Mouse (Mus musculus): ENCODE data around the gene Gpc4. TPM values are rescaled to one million over a fixed set of nuclear protein-coding genes. Genes with fewer than 3 reads are reported as not detected.
A peak's percentile ranks its signal among the peaks of the same experiment; 100 is the strongest.

The Gpc4 gene
- 23.1 and 24.0 TPM in 2 replicates for polyA plus RNA-seq (2014; fragmentation: Nextera tagmentation; extraction: Ambion mirVana)

DNA sequence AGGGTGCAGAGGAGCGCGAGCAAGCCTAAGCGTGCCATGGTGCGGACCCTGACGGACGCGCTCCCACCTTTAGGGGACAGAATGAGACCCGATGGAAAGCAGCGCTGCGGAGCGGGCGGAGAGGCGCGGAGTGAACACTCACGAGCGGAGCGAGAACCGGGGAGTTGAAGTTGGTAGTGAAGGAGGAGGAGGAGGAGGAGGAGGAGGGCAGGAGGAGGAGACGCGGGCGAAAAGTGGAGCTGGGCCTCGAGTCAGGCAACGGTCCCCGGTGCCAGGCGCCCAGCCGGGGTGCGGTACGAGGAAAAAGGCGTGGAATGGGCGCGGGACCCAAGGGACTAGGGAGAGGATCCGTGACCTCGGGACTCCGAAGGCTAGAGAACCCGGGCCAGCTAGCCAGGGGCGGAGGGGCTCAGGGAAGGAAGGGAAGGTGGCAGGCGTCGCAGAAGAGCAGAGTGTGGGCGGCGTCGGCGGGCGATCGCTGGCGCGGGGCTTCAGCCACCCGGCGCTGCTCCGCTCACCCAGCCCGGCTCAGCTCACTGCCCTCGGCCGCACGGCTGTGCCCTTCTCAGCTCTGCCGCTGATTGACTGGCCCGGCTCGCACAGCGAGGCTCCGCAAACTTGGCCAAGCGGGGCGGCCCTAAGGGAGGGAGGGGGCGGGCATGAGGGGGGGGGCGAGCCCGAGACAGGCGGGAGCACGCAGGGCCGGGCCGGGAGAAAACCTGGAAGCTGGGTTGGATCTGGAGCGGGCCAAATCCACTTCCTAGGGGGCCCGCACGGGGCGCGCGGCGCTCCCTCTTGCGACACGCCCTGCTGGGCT is at the start of gene Gpc4:
Gpc4 (minus strand) TSS at position 515 of the 817 bp plus-strand sequence.
- ATAC-seq (ENCODE audit: low FRiP score), result peak; percentile 91
- Histone ChIP-seq H3K27ac (ENCODE audit: low read depth, low read length) (no peak within 1 kb of the TSS), H3K36me3 (ENCODE audit: control insufficient read depth, insufficient read depth, low read length) (no peaks in the 10 kb centered on the region), H3K9me3 (ENCODE audit: control insufficient read depth, low read length) (no peaks in the 10 kb centered on the region), H3K4me1 (ENCODE audit: control insufficient read depth, insufficient read depth, low read length) (no peaks in the 10 kb centered on the region; the same call in 1 of the 2 replicates), H3K27me3 (ENCODE audit: control insufficient read depth, insufficient read depth, low read length) (peaks cover 2% of the 10 kb centered on the region; the same call in 1 of the 2 replicates), H3K4me3 (ENCODE audit: low read depth, low read length) (peak within 1 kb of the TSS; percentile 47), H3K9ac (ENCODE audit: low read length) (peak within 1 kb of the TSS; percentile 68), H3K4me2 (peak within 1 kb of the TSS; percentile 68)
- DNase-seq (ENCODE audit: low spot score, missing footprints), result peak; percentile 93
- WGBS, result 24% methylated on average over 41 of the region's 76 CpGs

DNA sequence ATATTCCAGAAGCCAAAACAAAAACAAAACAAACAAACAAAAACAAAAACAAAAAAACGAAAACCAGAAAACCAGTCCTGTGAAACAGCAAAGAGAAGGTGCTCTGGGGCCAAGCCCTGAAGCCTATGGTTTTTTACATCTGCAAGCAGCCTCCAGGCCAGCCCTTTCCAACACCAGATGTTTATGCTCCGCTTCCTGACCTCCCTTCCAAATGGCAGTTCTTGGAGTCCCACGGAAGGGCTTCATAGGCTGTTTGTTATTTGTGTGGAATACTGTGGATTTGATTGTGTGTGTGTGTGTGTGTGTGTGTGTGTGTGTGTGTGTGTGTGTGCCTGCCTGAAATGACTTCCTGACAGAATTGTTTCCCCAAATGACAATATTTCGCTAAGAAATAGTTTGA is 47.8 kb upstream of the Gpc4 start:
- no peaks in the 10 kb centered on the region for H3K4me1 ChIP-seq (ENCODE audit: control insufficient read depth, insufficient read depth, low read length)
- no peak overlapping the region for H3K4me2 ChIP-seq
- no peak overlapping the region for H3K27ac ChIP-seq (ENCODE audit: low read depth, low read length)
- DNase-seq (ENCODE audit: low spot score, missing footprints), result no peak
- no peaks in the 10 kb centered on the region for H3K9me3 ChIP-seq (ENCODE audit: control insufficient read depth, low read length)
- H3K27me3 ChIP-seq (ENCODE audit: control insufficient read depth, insufficient read depth, low read length), result no peaks in the 10 kb centered on the region
- H3K4me3 ChIP-seq (ENCODE audit: low read depth, low read length), result no peak overlapping the region
- WGBS, result 68% methylated on average over 4 of the region's 4 CpGs
- ATAC-seq (ENCODE audit: low FRiP score), result no peak
- H3K9ac ChIP-seq (ENCODE audit: low read length), result no peak overlapping the region
- H3K36me3 ChIP-seq (ENCODE audit: control insufficient read depth, insufficient read depth, low read length), result no peaks in the 10 kb centered on the region

DNA sequence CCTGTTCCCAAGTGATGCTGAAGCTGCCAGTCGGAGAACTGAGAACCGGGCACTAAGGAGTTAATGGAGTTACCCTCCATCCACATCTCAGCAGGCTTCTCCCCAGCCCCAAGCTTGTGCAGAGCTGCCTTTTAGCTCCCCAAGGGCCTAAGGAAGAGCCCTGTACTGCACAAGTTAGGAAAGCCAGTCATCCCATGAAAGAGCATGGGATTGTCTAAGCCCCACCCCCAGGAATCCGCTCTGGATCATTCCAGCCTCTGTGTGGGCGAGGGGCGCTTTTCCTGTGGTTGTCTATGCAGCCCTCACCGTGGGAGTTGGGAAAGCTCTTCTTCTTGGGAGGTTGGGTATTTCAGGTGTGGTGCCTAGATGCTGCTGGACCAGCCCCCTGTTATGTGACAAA is 34.8 kb upstream of the Gpc4 start:
- H3K4me2 ChIP-seq, result no peak overlapping the region
- no peak overlapping the region for H3K4me3 ChIP-seq (ENCODE audit: low read depth, low read length)
- no peaks in the 10 kb centered on the region for H3K9me3 ChIP-seq (ENCODE audit: control insufficient read depth, low read length)
- DNase-seq (ENCODE audit: low spot score, missing footprints) (no peak), ATAC-seq (ENCODE audit: low FRiP score) (no peak)
- H3K36me3 ChIP-seq (ENCODE audit: control insufficient read depth, insufficient read depth, low read length), result no peaks in the 10 kb centered on the region
- no peak overlapping the region for H3K9ac ChIP-seq (ENCODE audit: low read length)
- no peak overlapping the region for H3K27ac ChIP-seq (ENCODE audit: low read depth, low read length)
- H3K27me3 ChIP-seq (ENCODE audit: control insufficient read depth, insufficient read depth, low read length), result no peaks in the 10 kb centered on the region
- no peaks in the 10 kb centered on the region; the same call in 1 of the 2 replicates for H3K4me1 ChIP-seq (ENCODE audit: control insufficient read depth, insufficient read depth, low read length)
- 13% methylated on average over 6 of the region's 6 CpGs for WGBS

DNA sequence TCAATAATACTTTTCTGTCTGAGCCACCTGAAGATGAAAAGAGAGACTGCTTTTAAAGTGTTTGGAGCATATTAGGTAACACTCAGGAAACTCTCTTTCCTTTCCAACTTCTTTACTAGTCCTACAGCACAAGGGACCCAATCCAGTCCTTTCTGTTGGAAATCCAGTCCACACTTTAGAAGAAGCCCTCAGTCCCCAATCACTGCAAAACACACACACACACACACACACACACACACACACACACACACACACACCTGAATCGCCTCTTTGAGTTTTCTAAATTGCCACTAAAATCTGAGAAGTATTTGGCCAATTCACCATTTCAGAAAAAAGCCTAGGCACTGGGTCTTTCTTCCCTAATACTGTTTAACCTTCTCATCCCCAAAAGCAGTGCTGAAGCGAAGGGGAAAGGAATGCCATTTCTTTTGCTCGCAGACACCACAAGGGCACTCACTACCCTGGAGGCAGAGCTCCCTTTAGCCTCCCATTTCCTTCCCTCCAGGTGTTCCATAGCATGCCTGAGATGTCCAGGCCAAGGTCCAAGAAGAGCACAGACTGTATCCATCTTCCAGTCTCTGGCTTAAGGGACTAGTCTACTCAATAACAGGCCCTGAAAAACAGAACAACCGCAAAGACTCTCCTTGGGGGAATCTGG is 28.4 kb upstream of the Gpc4 start:
- Histone ChIP-seq H3K27me3 (ENCODE audit: control insufficient read depth, insufficient read depth, low read length) (no peaks in the 10 kb centered on the region; the same call in 1 of the 2 replicates), H3K27ac (ENCODE audit: low read depth, low read length) (no peak overlapping the region), H3K9me3 (ENCODE audit: control insufficient read depth, low read length) (no peaks in the 10 kb centered on the region), H3K4me3 (ENCODE audit: low read depth, low read length) (no peak overlapping the region), H3K36me3 (ENCODE audit: control insufficient read depth, insufficient read depth, low read length) (no peaks in the 10 kb centered on the region), H3K4me2 (no peak overlapping the region), H3K4me1 (ENCODE audit: control insufficient read depth, insufficient read depth, low read length) (no peaks in the 10 kb centered on the region; the same call in 1 of the 2 replicates), H3K9ac (ENCODE audit: low read length) (no peak overlapping the region)
- no peak for ATAC-seq (ENCODE audit: low FRiP score)
- DNase-seq (ENCODE audit: low spot score, missing footprints), result peak; percentile 91
- 22% methylated on average over 4 of the region's 4 CpGs for WGBS

DNA sequence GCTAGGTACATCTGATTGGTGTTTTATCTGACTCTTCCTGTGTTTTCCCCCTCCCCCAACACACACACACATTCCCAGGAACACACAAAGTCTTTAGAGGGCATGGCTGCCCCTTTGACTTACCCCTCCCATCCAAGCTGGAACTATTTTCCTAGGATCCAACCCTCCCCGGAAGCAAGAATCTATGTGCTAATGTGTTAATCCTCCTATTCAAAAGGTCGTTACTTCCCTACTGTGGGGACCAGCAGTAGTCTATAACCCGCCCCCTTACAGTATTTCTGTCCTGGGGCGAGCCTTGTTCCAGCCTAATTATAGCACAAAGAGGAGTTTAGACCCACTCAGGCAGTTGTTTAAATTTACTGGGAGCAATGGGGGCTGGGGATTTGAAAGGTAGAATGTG is 24.0 kb upstream of the Gpc4 start:
- no peak overlapping the region for H3K27ac ChIP-seq (ENCODE audit: low read depth, low read length)
- H3K27me3 ChIP-seq (ENCODE audit: control insufficient read depth, insufficient read depth, low read length), result no peaks in the 10 kb centered on the region; the same call in 1 of the 2 replicates
- H3K9me3 ChIP-seq (ENCODE audit: control insufficient read depth, low read length), result no peaks in the 10 kb centered on the region
- H3K4me2 ChIP-seq, result no peak overlapping the region
- WGBS, result 23% methylated on average over 4 of the region's 4 CpGs
- DNase-seq (ENCODE audit: low spot score, missing footprints) (no peak), ATAC-seq (ENCODE audit: low FRiP score) (no peak)
- no peak overlapping the region for H3K4me3 ChIP-seq (ENCODE audit: low read depth, low read length)
- no peaks in the 10 kb centered on the region; the same call in 1 of the 2 replicates for H3K4me1 ChIP-seq (ENCODE audit: control insufficient read depth, insufficient read depth, low read length)
- H3K9ac ChIP-seq (ENCODE audit: low read length), result no peak overlapping the region
- no peaks in the 10 kb centered on the region for H3K36me3 ChIP-seq (ENCODE audit: control insufficient read depth, insufficient read depth, low read length)

DNA sequence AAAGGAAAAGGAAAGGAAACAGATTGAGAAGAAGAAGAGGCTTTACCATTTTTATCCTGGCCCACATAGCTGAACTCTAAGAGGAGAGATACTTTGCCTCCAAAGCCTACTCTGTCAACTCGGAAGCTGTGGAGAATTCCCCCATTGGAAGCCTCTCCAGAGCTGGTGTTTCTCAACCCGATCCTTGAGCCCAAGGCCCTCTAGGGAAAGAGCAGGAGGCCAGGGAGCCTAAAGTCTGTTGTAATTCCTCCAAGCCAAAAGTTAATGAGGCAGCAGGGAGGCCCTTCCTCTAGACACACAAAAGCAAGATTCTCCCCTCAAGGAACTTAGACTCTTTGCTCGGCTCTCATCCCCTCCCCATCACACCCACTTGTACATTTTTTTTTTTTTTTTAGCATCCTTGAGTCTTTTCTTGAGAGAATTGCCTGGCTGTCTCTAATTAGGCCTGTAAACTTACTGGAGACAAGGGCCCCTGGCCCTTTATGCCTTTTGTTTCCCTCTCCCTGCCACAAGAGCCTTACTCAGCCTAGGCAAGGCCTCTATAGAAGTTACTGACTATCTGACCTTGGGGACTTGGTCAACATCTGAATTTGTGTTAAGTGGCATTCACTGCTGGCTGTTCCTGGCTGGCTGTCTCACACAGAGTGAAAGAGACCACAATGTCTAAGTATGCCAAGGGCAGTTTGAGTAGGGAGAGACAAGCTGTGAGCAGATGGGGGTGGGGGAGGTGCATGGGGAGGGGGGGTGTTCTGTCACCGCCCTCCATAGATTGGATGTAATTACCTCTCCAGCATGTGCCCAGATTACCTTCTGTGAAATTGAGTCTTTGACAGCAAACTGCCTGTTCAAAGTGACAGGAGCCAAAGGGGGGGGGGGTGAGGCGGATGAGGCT is 18.7 kb upstream of the Gpc4 start:
- H3K27me3 ChIP-seq (ENCODE audit: control insufficient read depth, insufficient read depth, low read length), result no peaks in the 10 kb centered on the region
- H3K27ac ChIP-seq (ENCODE audit: low read depth, low read length), result no peak overlapping the region
- no peak overlapping the region for H3K9ac ChIP-seq (ENCODE audit: low read length)
- DNase-seq (ENCODE audit: low spot score, missing footprints) (no peak), ATAC-seq (ENCODE audit: low FRiP score) (no peak)
- no peak overlapping the region for H3K4me2 ChIP-seq
- H3K36me3 ChIP-seq (ENCODE audit: control insufficient read depth, insufficient read depth, low read length), result no peaks in the 10 kb centered on the region
- no peak overlapping the region for H3K4me3 ChIP-seq (ENCODE audit: low read depth, low read length)
- H3K4me1 ChIP-seq (ENCODE audit: control insufficient read depth, insufficient read depth, low read length), result no peaks in the 10 kb centered on the region; the same call in 1 of the 2 replicates
- no peaks in the 10 kb centered on the region for H3K9me3 ChIP-seq (ENCODE audit: control insufficient read depth, low read length)
- WGBS, result 48% methylated on average over 5 of the region's 5 CpGs

DNA sequence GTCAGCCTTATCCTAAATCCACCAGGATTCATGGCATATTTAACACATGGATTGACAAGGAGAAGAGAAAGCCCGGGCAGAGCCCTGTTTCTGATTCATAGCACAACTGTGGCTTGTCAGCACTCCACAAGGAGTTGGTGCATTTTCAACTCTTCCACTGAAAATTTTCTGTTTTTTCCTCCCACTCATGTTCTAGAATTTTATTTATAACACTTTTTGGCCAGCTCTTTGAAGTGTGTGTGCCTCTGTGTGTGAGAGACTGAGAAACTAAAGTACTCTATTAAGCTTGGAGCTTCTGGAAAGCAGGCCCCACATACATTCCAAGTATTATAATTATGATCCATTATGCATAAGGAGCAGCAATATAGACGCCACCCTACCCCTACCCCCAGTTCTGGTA is 16.3 kb upstream of the Gpc4 start:
- no peak overlapping the region for H3K27ac ChIP-seq (ENCODE audit: low read depth, low read length)
- H3K4me3 ChIP-seq (ENCODE audit: low read depth, low read length), result no peak overlapping the region
- no peak overlapping the region for H3K4me2 ChIP-seq
- H3K9me3 ChIP-seq (ENCODE audit: control insufficient read depth, low read length), result no peaks in the 10 kb centered on the region
- 81% methylated on average over 2 of the region's 2 CpGs for WGBS
- H3K4me1 ChIP-seq (ENCODE audit: control insufficient read depth, insufficient read depth, low read length), result no peaks in the 10 kb centered on the region
- no peaks in the 10 kb centered on the region for H3K27me3 ChIP-seq (ENCODE audit: control insufficient read depth, insufficient read depth, low read length)
- H3K36me3 ChIP-seq (ENCODE audit: control insufficient read depth, insufficient read depth, low read length), result no peaks in the 10 kb centered on the region
- no peak for ATAC-seq (ENCODE audit: low FRiP score)
- H3K9ac ChIP-seq (ENCODE audit: low read length), result no peak overlapping the region
- no peak for DNase-seq (ENCODE audit: low spot score, missing footprints)

DNA sequence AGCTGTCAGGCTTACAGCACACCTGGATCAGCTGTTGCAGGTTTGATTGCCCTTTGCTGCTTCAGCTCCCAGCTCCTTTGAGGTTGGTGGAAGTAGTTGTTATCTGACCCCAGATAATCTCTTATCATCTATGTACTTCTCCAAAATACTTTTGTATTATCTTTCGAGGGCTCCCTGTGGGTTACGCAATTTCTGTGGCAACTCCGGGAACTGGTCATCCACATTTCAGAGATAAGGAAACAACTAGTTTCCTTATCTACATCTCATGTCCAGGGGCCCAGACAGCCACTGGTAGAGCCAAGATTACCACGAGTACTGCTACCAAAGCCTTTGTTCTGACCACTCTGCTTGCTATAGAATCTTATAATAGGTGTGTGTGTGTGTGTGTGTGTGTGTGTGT is 12.0 kb upstream of the Gpc4 start:
- Histone ChIP-seq H3K4me1 (ENCODE audit: control insufficient read depth, insufficient read depth, low read length) (no peaks in the 10 kb centered on the region), H3K4me3 (ENCODE audit: low read depth, low read length) (no peak overlapping the region), H3K4me2 (no peak overlapping the region), H3K36me3 (ENCODE audit: control insufficient read depth, insufficient read depth, low read length) (no peaks in the 10 kb centered on the region), H3K9ac (ENCODE audit: low read length) (no peak overlapping the region), H3K9me3 (ENCODE audit: control insufficient read depth, low read length) (no peaks in the 10 kb centered on the region), H3K27me3 (ENCODE audit: control insufficient read depth, insufficient read depth, low read length) (no peaks in the 10 kb centered on the region), H3K27ac (ENCODE audit: low read depth, low read length) (no peak overlapping the region)
- no peak for ATAC-seq (ENCODE audit: low FRiP score)
- WGBS, result 76% methylated on average over 4 of the region's 4 CpGs
- no peak for DNase-seq (ENCODE audit: low spot score, missing footprints)
